Mouse (Mus musculus) ovary, postnatal 14 days (tissue): ENCODE data around the gene St14.
"Not testable (repeated sequence)": the region's sequence is repeated elsewhere in the genome, so short reads cannot be mapped to it uniquely, and the experiment has no call there.

ENCODE experiments used
- DNase-seq: peaks from one replicate; pipeline ENCODE4 v3.0.0; 2022; ENCODE audit warnings: low spot score

The St14 gene

DNA sequence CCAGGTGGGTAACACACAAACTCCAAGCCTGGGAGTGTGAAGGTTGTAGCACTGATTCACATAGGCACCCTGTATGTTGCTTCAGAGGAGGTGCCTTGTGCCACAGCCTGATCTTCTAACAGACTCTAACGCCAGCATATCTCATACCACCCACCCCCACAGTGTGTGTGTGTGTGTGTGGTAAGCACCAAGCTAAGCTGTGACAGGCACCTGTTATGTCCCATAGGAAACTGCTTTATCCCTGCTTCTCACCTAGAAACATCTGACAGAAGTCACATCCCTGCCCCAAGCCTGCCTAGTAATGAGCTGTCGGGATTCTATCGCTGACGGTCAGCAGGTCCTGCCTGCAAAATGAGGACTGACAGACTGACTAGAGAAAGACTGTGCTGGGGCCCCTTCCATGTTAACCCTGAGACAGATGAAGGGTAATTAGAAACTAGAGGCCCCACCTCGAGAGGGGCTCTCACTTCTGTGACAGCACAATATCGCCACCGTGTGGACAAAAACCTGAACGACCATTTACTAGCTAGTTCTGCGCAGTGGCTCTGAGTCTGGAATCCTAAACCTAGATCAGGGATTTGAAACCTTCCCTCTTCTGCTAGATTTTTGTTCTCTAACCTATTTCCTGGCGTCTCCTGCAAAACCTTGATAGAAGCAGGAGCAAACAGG lies 45.4 kb downstream of the St14 start:
- DNase-seq: peak; percentile 68

DNA sequence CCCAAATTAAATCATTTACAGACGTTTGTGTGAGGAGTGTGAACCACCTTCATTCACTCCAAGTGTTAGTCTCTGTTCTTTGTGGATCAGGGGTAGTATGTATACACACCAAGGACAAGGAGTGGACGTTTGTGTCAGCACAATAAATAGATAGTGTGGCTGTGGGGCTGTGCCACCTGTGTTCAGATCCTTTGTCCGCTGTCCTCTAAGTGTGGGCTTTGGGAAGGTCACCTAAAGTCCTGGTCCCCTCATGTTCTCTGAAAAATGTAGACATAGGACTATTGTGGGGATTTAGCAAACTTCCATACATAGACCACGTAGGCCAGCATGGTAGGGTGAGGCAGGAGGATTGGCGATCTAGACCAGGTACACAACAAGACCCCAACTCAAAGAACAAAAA lies 46.1 kb downstream of the St14 start:
- no peak for DNase-seq

GRCm38 (mm10) chr9:31082771-31083170 lies 48.9 kb downstream of the St14 start:
- DNase-seq: no peak

- DNase-seq: peak; percentile 78
Measured at GRCm38 (mm10) chr9:31082054-31082666, 49.5 kb downstream of the St14 start.

DNA sequence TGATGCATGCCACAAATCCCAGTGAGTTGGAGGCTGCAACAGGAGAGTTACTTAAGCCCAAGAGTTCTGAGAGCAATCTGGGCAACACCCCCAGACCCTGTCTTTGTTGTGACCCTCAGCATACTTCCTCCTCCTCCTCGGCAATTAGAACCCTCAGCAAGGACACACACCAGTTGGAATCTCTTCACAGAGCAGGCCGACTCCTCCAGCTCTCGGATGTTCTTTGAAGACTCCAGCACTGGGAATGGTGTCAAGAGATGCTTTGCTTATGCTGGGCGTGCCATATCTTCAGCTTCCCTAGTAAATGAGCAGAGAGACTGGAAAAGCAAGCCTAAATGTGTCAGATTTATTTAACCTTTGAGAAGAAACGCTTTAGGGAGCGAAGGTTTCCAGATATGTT lies 50.9 kb downstream of the St14 start:
- no peak for DNase-seq

- DNase-seq: no peak
Measured at GRCm38 (mm10) chr9:31074836-31075235, 56.8 kb downstream of the St14 start.

DNA sequence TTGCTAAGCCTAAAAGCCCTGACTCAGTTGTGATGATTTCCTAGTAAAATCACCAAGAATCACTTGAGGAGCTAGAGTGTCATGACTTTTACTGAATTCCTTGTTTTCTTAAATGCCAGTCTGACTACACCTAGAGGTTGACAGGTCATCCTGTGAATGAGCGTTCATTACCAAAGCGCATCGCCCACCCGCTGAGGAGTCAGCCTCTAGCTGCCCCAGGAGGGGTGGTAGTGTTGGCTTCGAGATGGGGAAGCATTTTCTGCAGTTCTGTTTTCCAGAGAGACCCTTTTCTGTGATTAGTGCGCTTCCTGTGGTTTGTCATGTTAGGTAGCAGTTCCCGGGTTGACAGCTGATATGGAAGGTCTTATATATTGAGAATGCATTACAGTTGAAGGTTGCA lies 57.9 kb downstream of the St14 start:
- no peak for DNase-seq

DNA sequence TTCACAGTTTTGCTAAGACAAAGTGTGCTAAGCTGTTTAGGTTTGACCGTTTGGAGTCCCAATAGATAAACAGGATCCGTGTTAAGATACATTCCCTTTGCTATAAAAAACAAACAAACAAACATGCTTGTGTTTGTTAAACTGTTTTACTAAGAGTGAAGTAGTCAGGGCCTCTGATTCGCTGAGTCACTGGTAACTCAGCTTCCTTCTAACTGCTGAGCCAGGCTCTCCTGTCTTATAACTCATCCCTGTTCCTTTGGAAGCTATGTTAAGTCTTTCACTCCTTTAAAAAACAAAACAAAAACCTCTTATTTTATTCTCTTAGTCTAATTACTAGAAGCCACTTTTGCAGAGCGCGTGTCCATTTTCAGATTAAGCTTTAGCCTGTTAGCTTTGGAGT lies 59.4 kb downstream of the St14 start:
- DNase-seq: no peak

- no peak for DNase-seq
Measured at GRCm38 (mm10) chr9:31070706-31071105, 60.9 kb downstream of the St14 start.

- no peak for DNase-seq
Measured at GRCm38 (mm10) chr9:31058723-31059122, 72.9 kb downstream of the St14 start.

DNA sequence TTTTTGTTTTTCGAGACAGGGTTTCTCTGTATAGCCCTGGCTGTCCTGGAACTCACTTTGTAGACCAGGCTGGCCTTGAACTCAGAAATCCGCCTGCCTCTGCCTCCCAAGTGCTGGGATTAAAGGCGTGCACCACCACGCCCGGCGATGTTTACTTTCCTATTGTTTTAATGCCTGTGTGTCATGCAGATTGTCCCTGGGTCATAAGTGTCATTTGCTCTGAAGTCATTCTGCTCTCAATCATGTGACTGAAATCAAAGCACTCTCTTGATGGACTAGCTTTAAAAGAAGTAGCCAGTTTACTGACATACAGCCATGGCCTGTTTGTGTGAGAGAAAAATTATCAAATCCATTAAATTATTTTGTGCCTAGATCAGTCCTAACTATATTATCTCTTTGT lies 80.1 kb downstream of the St14 start:
- not testable (repeated sequence) for DNase-seq

DNA sequence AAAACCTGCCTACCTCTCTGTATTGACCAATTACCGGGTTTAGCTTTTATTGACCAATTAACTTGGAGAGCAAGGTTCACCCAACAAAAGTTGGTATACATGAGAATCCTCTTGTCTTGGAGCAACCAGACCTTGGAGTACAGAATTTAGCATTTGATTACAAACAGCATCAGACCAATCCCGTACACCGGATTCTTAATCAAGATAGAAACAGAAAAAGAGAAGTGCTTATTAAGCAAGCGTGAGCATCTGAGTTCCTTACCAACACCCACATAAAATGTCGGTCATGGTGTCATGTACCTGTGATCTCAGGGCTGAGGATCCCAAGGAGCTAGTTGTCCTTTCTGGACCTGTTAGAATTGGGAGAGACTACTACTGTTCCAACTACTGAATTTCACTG lies 81.4 kb downstream of the St14 start:
- DNase-seq: no peak
